Mouse (Mus musculus) brain, embryonic 18.5 days (tissue): ENCODE data around the gene Ilf3.
A peak's percentile ranks its signal among the peaks of the same experiment; 100 is the strongest.
"Not testable (repeated sequence)": the region's sequence is repeated elsewhere in the genome, so short reads cannot be mapped to it uniquely, and the experiment has no call there.

ENCODE experiments used
- DNase-seq: peaks from one replicate; pipeline ENCODE4 v3.0.0-alpha.2; 2012; ENCODE audit warnings: low read depth, low spot score

Gene Ilf3

GRCm38 (mm10) chr9:21367357-21368111 is at the start of gene Ilf3:
TSS of gene Ilf3 (plus strand) at chr9:21367871.
- peak; percentile 100 for DNase-seq

- no peak for DNase-seq
Measured at GRCm38 (mm10) chr9:21318792-21319191, 48.9 kb upstream of the Ilf3 start.

- DNase-seq = no peak
Measured at GRCm38 (mm10) chr9:21319503-21319902, 48.2 kb upstream of the Ilf3 start.

GRCm38 (mm10) chr9:21320280-21320618 is 47.4 kb upstream of the Ilf3 start:
- DNase-seq = no peak

- DNase-seq = peak; percentile 49
Measured at GRCm38 (mm10) chr9:21320619-21321512, 46.8 kb upstream of the Ilf3 start, which contains the start of gene Slc44a2. TSS of gene Slc44a2 (plus strand) at chr9:21320698.

GRCm38 (mm10) chr9:21321513-21321835 is 46.2 kb upstream of the Ilf3 start:
- DNase-seq = no peak

- no peak for DNase-seq
Measured at GRCm38 (mm10) chr9:21322211-21322916, 45.3 kb upstream of the Ilf3 start.

- DNase-seq = not testable (repeated sequence)
Measured at GRCm38 (mm10) chr9:21322917-21323297, 44.8 kb upstream of the Ilf3 start.

- no peak for DNase-seq
Measured at GRCm38 (mm10) chr9:21324269-21324668, 43.4 kb upstream of the Ilf3 start.

GRCm38 (mm10) chr9:21327569-21327968 is 40.1 kb upstream of the Ilf3 start:
- no peak for DNase-seq

GRCm38 (mm10) chr9:21328041-21328440 is 39.6 kb upstream of the Ilf3 start:
- no peak for DNase-seq

GRCm38 (mm10) chr9:21329041-21329440 is 38.6 kb upstream of the Ilf3 start:
- no peak for DNase-seq

GRCm38 (mm10) chr9:21329699-21330289 is 37.9 kb upstream of the Ilf3 start:
- DNase-seq = no peak

GRCm38 (mm10) chr9:21331365-21332140 is 36.1 kb upstream of the Ilf3 start:
- DNase-seq = no peak

GRCm38 (mm10) chr9:21332161-21333061 is 35.3 kb upstream of the Ilf3 start:
- DNase-seq = no peak

- DNase-seq = no peak
Measured at GRCm38 (mm10) chr9:21333523-21333922, 34.1 kb upstream of the Ilf3 start.

GRCm38 (mm10) chr9:21334747-21335146 is 32.9 kb upstream of the Ilf3 start:
- DNase-seq = no peak

GRCm38 (mm10) chr9:21335391-21335790 is 32.3 kb upstream of the Ilf3 start:
- DNase-seq = no peak

GRCm38 (mm10) chr9:21336491-21336890 is 31.2 kb upstream of the Ilf3 start:
- no peak for DNase-seq

GRCm38 (mm10) chr9:21337652-21338051 is 30.0 kb upstream of the Ilf3 start:
- no peak for DNase-seq
